Mouse (Mus musculus) heart, postnatal 0 days (tissue): ENCODE measurements around the gene Gbp8.

ENCODE experiments used
- CTCF ChIP-seq: IDR thresholded peaks from 2 replicates; pipeline ENCODE4 v1.5.1; 2016; ENCODE audit warnings: antibody characterized with exemption, control low read depth, low read depth
- EP300 ChIP-seq: IDR thresholded peaks from 2 replicates; pipeline ENCODE4 v1.6.1; 2016; ENCODE audit warnings: antibody characterized with exemption, low read depth

- TF ChIP-seq CTCF (no peak), EP300 (no peak)
These were observed 84.1 kb downstream of the Gbp8 start for GRCm38 (mm10) chr5:105055279-105055678.
